Mouse (Mus musculus) lung, postnatal 14 days (tissue): Measurements from ENCODE around the gene Mpzl1.

ENCODE experiments used
- DNase-seq: peaks from one replicate; pipeline ENCODE4 v3.0.0; 2021

Gene Mpzl1

GRCm38 (mm10) chr1:165576005-165576404 is 58.3 kb downstream of the Mpzl1 start:
- no peak for DNase-seq

- no peak for DNase-seq
Observed at GRCm38 (mm10) chr1:165567466-165567865, 66.9 kb downstream of the Mpzl1 start.

- DNase-seq: no peak
Observed at GRCm38 (mm10) chr1:165565283-165565682, 69.1 kb downstream of the Mpzl1 start.

- no peak for DNase-seq
Observed at GRCm38 (mm10) chr1:165559073-165559472, 75.3 kb downstream of the Mpzl1 start.

GRCm38 (mm10) chr1:165556711-165557110 is 77.6 kb downstream of the Mpzl1 start:
- DNase-seq: peak; percentile 5
